Mouse (Mus musculus): Measurements from ENCODE around the gene Sema4c. TPM values are rescaled to one million over a fixed set of nuclear protein-coding genes. Genes with fewer than 3 reads are reported as not detected.

The Sema4c gene
- polyA plus RNA-seq, 1 experiment from 2014 or later, result 20.4 TPM

GRCm38 (mm10) chr1:36576991-36577675 lies 19.0 kb upstream of the Sema4c start:
- no peak for TF ChIP-seq CTCF (IDR thresholded peaks at IDR 0.05)
- no peak for ATAC-seq
- ChIA-PET CTCF (interaction anchor here (1.0 to 1.1 kb wide), 2 partner anchors 10 to 12 kb away, joined by 3 read pairs; no protein-coding TSS in a partner anchor), POLR2A (no interaction called here)
- DNase-seq (ENCODE audit: low read depth, low spot score), result no peak
- no peaks in the 10 kb centered on the region for H3K27me3 ChIP-seq
- in situ Hi-C loops (cut with MboI; ENCODE audit: low pct_unique_long_range_greater_than_20kb), result no loop called here

GRCm38 (mm10) chr1:36575347-36575746 lies 17.2 kb upstream of the Sema4c start:
- in situ Hi-C loops (cut with MboI; ENCODE audit: low pct_unique_long_range_greater_than_20kb), result no loop called here
- no peak for TF ChIP-seq CTCF (IDR thresholded peaks at IDR 0.05)
- DNase-seq (ENCODE audit: low read depth, low spot score), result no peak
- ChIA-PET POLR2A (interaction anchor here (0.7 to 1.1 kb wide), 2 partner anchors 13 to 18 kb away, joined by 3 to 4 read pairs; no protein-coding TSS in a partner anchor), CTCF (interaction anchor here (1.1 kb wide), 1 partner anchor 18 kb away, joined by 3 read pairs; no protein-coding TSS in a partner anchor)
- no peaks in the 10 kb centered on the region for H3K27me3 ChIP-seq
- no peak for ATAC-seq

- POLR2A ChIA-PET, result interaction anchor here (1.1 kb wide), 1 partner anchor 17 kb away, joined by 4 read pairs; no protein-coding TSS in a partner anchor
- DNase-seq (ENCODE audit: low read depth, low spot score), result no peak
- no peak for ATAC-seq
- H3K27me3 ChIP-seq, result no peaks in the 10 kb centered on the region
- in situ Hi-C loops (cut with MboI; ENCODE audit: low pct_unique_long_range_greater_than_20kb), result no loop called here
- no peak for TF ChIP-seq CTCF (IDR thresholded peaks at IDR 0.05)
- CTCF ChIA-PET, result no interaction called here
Observed at GRCm38 (mm10) chr1:36574196-36574955, 16.2 kb upstream of the Sema4c start.

- CTCF ChIA-PET, result no interaction called here
Observed at GRCm38 (mm10) chr1:36573524-36573923, 15.4 kb upstream of the Sema4c start.

GRCm38 (mm10) chr1:36572709-36573108 lies 14.6 kb upstream of the Sema4c start:
- ChIA-PET CTCF (interaction anchor here (0.7 to 1.3 kb wide), 2 partner anchors 28 to 248 kb away, joined by 3 read pairs; no protein-coding TSS in a partner anchor), POLR2A (no interaction called here)
- TF ChIP-seq CTCF (IDR thresholded peaks at IDR 0.05), result no peak
- in situ Hi-C loops (cut with MboI; ENCODE audit: low pct_unique_long_range_greater_than_20kb), result no loop called here
- ATAC-seq (no peak), DNase-seq (ENCODE audit: low read depth, low spot score) (no peak)
- H3K27me3 ChIP-seq, result no peaks in the 10 kb centered on the region

More at GRCm38 (mm10) chr1:36573524-36573923, 15.4 kb upstream of the Sema4c start:
- DNase-seq (ENCODE audit: low read depth, low spot score) (no peak), ATAC-seq (no peak)
- POLR2A ChIA-PET, result no interaction called here
- TF ChIP-seq CTCF (IDR thresholded peaks at IDR 0.05), result no peak
- in situ Hi-C loops (cut with MboI; ENCODE audit: low pct_unique_long_range_greater_than_20kb), result no loop called here
- H3K27me3 ChIP-seq, result no peaks in the 10 kb centered on the region

GRCm38 (mm10) chr1:36572140-36572700 lies 14.1 kb upstream of the Sema4c start:
- H3K27me3 ChIP-seq, result no peaks in the 10 kb centered on the region
- no peak for TF ChIP-seq CTCF (IDR thresholded peaks at IDR 0.05)
- CTCF ChIA-PET, result interaction anchor here (0.7 to 1.3 kb wide), 2 partner anchors 28 to 247 kb away, joined by 3 read pairs; no protein-coding TSS in a partner anchor
- DNase-seq (ENCODE audit: low read depth, low spot score) (no peak), ATAC-seq (no peak)
- in situ Hi-C loops (cut with MboI; ENCODE audit: low pct_unique_long_range_greater_than_20kb), result no loop called here
- POLR2A ChIA-PET, result no interaction called here

GRCm38 (mm10) chr1:36571627-36572026 lies 13.5 kb upstream of the Sema4c start:
- ATAC-seq, result no peak
- POLR2A ChIA-PET, result no interaction called here
- no peak for TF ChIP-seq CTCF (IDR thresholded peaks at IDR 0.05)
- CTCF ChIA-PET, result interaction anchor here (1.3 kb wide), 1 partner anchor 247 kb away, joined by 3 read pairs; no protein-coding TSS in a partner anchor
- in situ Hi-C loops (cut with MboI; ENCODE audit: low pct_unique_long_range_greater_than_20kb), result no loop called here
- no peaks in the 10 kb centered on the region for H3K27me3 ChIP-seq
- no peak for DNase-seq (ENCODE audit: low read depth, low spot score)

GRCm38 (mm10) chr1:36570320-36570719 lies 12.2 kb upstream of the Sema4c start:
- no peak for ATAC-seq
- in situ Hi-C loops (cut with MboI; ENCODE audit: low pct_unique_long_range_greater_than_20kb), result no loop called here
- POLR2A ChIA-PET, result interaction anchor here (0.6 kb wide), 1 partner anchor 67 kb away, joined by 3 read pairs; no protein-coding TSS in a partner anchor

GRCm38 (mm10) chr1:36569694-36570276 lies 11.6 kb upstream of the Sema4c start:
- in situ Hi-C loops (cut with MboI; ENCODE audit: low pct_unique_long_range_greater_than_20kb), result no loop called here
- ChIA-PET CTCF (interaction anchor here (1.4 to 1.7 kb wide), 3 partner anchors 12 to 68 kb away, joined by 3 to 4 read pairs (median 3); partner anchors contain the start of genes Ankrd39 and Sema4c), POLR2A (interaction anchor here (0.6 kb wide), 1 partner anchor 67 kb away, joined by 3 read pairs; no protein-coding TSS in a partner anchor)
- no peak for ATAC-seq
- no peaks in the 10 kb centered on the region for H3K27me3 ChIP-seq
- no peak for DNase-seq (ENCODE audit: low read depth, low spot score)
- no peak for TF ChIP-seq CTCF (IDR thresholded peaks at IDR 0.05)

More at GRCm38 (mm10) chr1:36570320-36570719, 12.2 kb upstream of the Sema4c start:
- CTCF ChIA-PET, result interaction anchor here (1.4 to 1.5 kb wide), 2 partner anchors 13 to 69 kb away, joined by 3 read pairs; partner anchors contain the start of gene Sema4c
- DNase-seq (ENCODE audit: low read depth, low spot score), result no peak
- no peaks in the 10 kb centered on the region for H3K27me3 ChIP-seq
- no peak for TF ChIP-seq CTCF (IDR thresholded peaks at IDR 0.05)

- DNase-seq (ENCODE audit: low read depth, low spot score) (no peak), ATAC-seq (no peak)
- POLR2A ChIA-PET, result interaction anchor here (0.9 kb wide), 1 partner anchor 13 kb away, joined by 5 read pairs; no protein-coding TSS in a partner anchor
- CTCF ChIA-PET, result interaction anchor here (0.9 to 1.7 kb wide), 3 partner anchors 12 to 140 kb away, joined by 3 to 5 read pairs (median 4); partner anchors contain the start of genes Ankrd39 and Sema4c
- in situ Hi-C loops (cut with MboI; ENCODE audit: low pct_unique_long_range_greater_than_20kb), result no loop called here
- no peak for TF ChIP-seq CTCF (IDR thresholded peaks at IDR 0.05)
- no peaks in the 10 kb centered on the region for H3K27me3 ChIP-seq
Observed at GRCm38 (mm10) chr1:36568776-36569175, 10.6 kb upstream of the Sema4c start.
